Mouse (Mus musculus) neutrophil, adult 5-6 weeks (primary cell): ENCODE data around the gene Tsen54. TPM values are rescaled to one million over a fixed set of nuclear protein-coding genes. Genes with fewer than 3 reads are reported as not detected.

ENCODE experiments used
- ATAC-seq: fragments of 151-379, 151-347 bp; 2 replicates; pipeline ENCODE4 v1.8.0; 2017; ENCODE audit warnings: mild to moderate bottlenecking, moderate TSS enrichment; ENCODE audit not compliant: insufficient number of reproducible peaks, poor library complexity, low FRiP score, severe bottlenecking; ENCODE audit errors: extremely low read depth
- total RNA-seq: library from RNA; stranded (forward); fragments of 200-1000 nt; gene quantifications from 2 replicates; pipeline ENCODE4 v1.2.3, GENCODE M21; 2017

Gene Tsen54
- total RNA-seq, 1 experiment from 2014 or later, result 15.2 TPM

GRCm38 (mm10) chr11:115797665-115798064, 16.9 kb upstream of the Tsen54 start:
- ATAC-seq, result no peak

- no peak for ATAC-seq
Observed at GRCm38 (mm10) chr11:115800981-115801380, 13.5 kb upstream of the Tsen54 start.

GRCm38 (mm10) chr11:115803072-115803709, 11.3 kb upstream of the Tsen54 start:
- ATAC-seq, result no peak

GRCm38 (mm10) chr11:115805005-115805404, 9.5 kb upstream of the Tsen54 start:
- no peak for ATAC-seq

- no peak for ATAC-seq
Observed at GRCm38 (mm10) chr11:115806154-115806553, 8.4 kb upstream of the Tsen54 start.

GRCm38 (mm10) chr11:115807306-115807705, 7.2 kb upstream of the Tsen54 start:
- no peak for ATAC-seq

GRCm38 (mm10) chr11:115807971-115808370, 6.6 kb upstream of the Tsen54 start:
- no peak for ATAC-seq

- no peak for ATAC-seq
Observed at GRCm38 (mm10) chr11:115808696-115809310, 5.7 kb upstream of the Tsen54 start.

GRCm38 (mm10) chr11:115809311-115809781, 5.2 kb upstream of the Tsen54 start:
- ATAC-seq, result no peak

GRCm38 (mm10) chr11:115810377-115810776, 4.1 kb upstream of the Tsen54 start:
- no peak for ATAC-seq

GRCm38 (mm10) chr11:115811381-115812093, 3.0 kb upstream of the Tsen54 start:
- ATAC-seq, result no peak

- no peak for ATAC-seq
Observed at GRCm38 (mm10) chr11:115812095-115812494, 2.4 kb upstream of the Tsen54 start.

GRCm38 (mm10) chr11:115812533-115813420, 1.7 kb upstream of the Tsen54 start:
- ATAC-seq, result no peak

- peak; percentile 89 for ATAC-seq
Observed at GRCm38 (mm10) chr11:115813507-115814296, 822 bp upstream of the Tsen54 start, which contains the start of gene Caskin2. TSS of gene Caskin2 (minus strand) at chr11:115813639.

- ATAC-seq, result no peak
Observed at GRCm38 (mm10) chr11:115817331-115817730, 2.8 kb downstream of the Tsen54 start.

GRCm38 (mm10) chr11:115819915-115820623, 5.5 kb downstream of the Tsen54 start:
- ATAC-seq, result no peak

- ATAC-seq, result no peak
Observed at GRCm38 (mm10) chr11:115821001-115821400, 6.5 kb downstream of the Tsen54 start.
